Mouse (Mus musculus) kidney, postnatal 0 days (tissue): Measurements from ENCODE around the gene Slc17a4. TPM values are rescaled to one million over a fixed set of nuclear protein-coding genes. Genes with fewer than 3 reads are reported as not detected.

Source experiments
- ATAC-seq: fragments of 200-750 bp; cut with Nextera tagmentation; replicated peaks from 2 replicates; pipeline ENCODE4 v1.8.0; 2017; ENCODE audit warnings: low read depth, moderate number of reproducible peaks, moderate TSS enrichment, moderate library complexity; ENCODE audit not compliant: low FRiP score
- DNase-seq: peaks from one replicate; pipeline ENCODE4 v3.0.0-alpha.2; 2016; ENCODE audit warnings: low spot score
- H3K27ac ChIP-seq: fragments of 300-500 bp; sonication (generic); 2 replicates; pipeline ENCODE4 v1.5.1; 2014; ENCODE audit warnings: mild to moderate bottlenecking
- H3K27me3 ChIP-seq: fragments of 300-500 bp; sonication (generic); 2 replicates; pipeline ENCODE4 v1.6.1; 2014; ENCODE audit warnings: low read length, mixed read lengths; ENCODE audit not compliant: insufficient read depth
- H3K36me3 ChIP-seq: fragments of 300-500 bp; sonication (generic); 2 replicates; pipeline ENCODE4 v1.6.1; 2014; ENCODE audit warnings: low read length, mixed read lengths; ENCODE audit not compliant: insufficient read depth
- H3K4me1 ChIP-seq: fragments of 300-500 bp; sonication (generic); replicated peaks from 2 replicates; pipeline ENCODE4 v1.6.1; 2014; ENCODE audit warnings: antibody characterized with exemption, low read length, mixed read lengths; ENCODE audit not compliant: insufficient read depth
- H3K4me2 ChIP-seq: fragments of 300-500 bp; sonication (generic); 2 replicates; pipeline ENCODE4 v1.6.1; 2014; ENCODE audit warnings: mild to moderate bottlenecking, low read length, moderate library complexity, mixed read lengths
- H3K4me3 ChIP-seq: fragments of 300-500 bp; sonication (generic); replicated peaks from 2 replicates; pipeline ENCODE4 v1.5.1; 2014; ENCODE audit warnings: low read depth, low read length
- H3K9ac ChIP-seq: fragments of 300-500 bp; sonication (generic); 2 replicates; pipeline ENCODE4 v1.6.1; 2014; ENCODE audit warnings: low read depth, low read length
- H3K9me3 ChIP-seq: fragments of 300-500 bp; sonication (generic); replicated peaks from 2 replicates; pipeline ENCODE4 v1.6.1; 2016; ENCODE audit warnings: low read length, inconsistent platforms, mixed read lengths
- CTCF ChIP-seq: IDR thresholded peaks from 2 replicates; pipeline ENCODE4 v1.5.1; 2016; ENCODE audit warnings: antibody characterized with exemption, low read depth, mild to moderate bottlenecking, moderate library complexity
- WGBS: fragments of 180-500 bp; shearing (Covaris S2); extraction: QIAGEN DNeasy Blood & Tissue Kit; methylation state at CpG from one replicate; pipeline ENCODE4 v1.1.7; 2014; 5-methylcytosine and 5-hydroxymethylcytosine counted together
- polyA plus RNA-seq: library from polyadenylated mRNA; unstranded; fragments of >200 nt; fragmentation: Nextera tagmentation; extraction: Ambion mirVana; gene quantifications from 2 replicates; pipeline ENCODE4 v1.2.1, GENCODE M21; 2015

The Slc17a4 gene
- polyA plus RNA-seq, 1 experiment from 2014 or later, result 3.6 TPM

DNA sequence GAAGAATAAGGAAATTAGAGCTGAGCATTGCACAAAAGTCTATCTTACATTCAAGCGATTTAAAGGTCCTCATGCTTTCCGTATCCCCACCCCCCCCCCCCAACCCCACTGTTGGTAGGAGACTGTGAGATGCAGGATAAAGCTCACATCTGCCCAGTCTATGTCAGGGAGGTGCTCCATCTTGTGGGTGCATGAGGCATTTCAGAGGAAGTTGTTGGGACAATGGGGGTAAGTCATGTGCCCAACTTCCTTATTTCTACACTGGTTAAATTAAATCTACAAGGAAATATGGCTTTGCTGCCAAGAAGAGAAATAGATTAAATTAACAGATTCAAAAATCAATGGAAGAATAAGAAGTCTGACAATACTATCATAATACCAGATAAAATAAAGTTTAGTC, 29.3 kb downstream of the Slc17a4 start:
- DNase-seq, result peak; percentile 54
- H3K27ac ChIP-seq, result no peak overlapping the region
- no peak overlapping the region for H3K9ac ChIP-seq
- H3K4me1 ChIP-seq, result no peaks in the 10 kb centered on the region
- H3K4me3 ChIP-seq, result no peak overlapping the region
- no peak overlapping the region for H3K4me2 ChIP-seq
- H3K27me3 ChIP-seq, result no peaks in the 10 kb centered on the region
- 39% methylated on average over 2 of the region's 2 CpGs for WGBS
- peak; percentile 63 for TF ChIP-seq CTCF
- H3K9me3 ChIP-seq, result no peaks in the 10 kb centered on the region
- no peaks in the 10 kb centered on the region for H3K36me3 ChIP-seq
- ATAC-seq, result no peak

DNA sequence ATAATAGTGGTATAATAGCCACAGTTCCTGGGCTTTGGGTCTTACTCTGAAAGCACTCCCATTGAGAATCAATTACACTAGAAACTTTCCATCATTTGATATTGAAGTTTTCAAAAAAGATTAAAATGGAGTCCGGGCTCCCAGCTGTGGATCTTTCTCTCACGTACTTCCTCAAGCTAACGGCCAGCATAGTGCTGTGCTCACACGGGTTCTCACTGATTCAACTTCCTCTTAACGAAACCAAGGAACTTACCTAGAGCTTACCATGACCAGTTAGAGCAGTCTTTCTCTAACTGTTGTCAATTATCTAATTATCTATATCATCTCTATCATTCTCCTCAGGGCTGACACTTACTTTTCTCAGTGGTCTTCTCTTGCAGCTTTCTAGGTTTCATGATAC, 35.2 kb downstream of the Slc17a4 start:
- no peak overlapping the region for H3K9ac ChIP-seq
- TF ChIP-seq CTCF, result no peak
- H3K27ac ChIP-seq, result no peak overlapping the region
- no peak overlapping the region for H3K4me2 ChIP-seq
- 83% methylated on average over 5 of the region's 5 CpGs for WGBS
- no peaks in the 10 kb centered on the region for H3K36me3 ChIP-seq
- ATAC-seq (no peak), DNase-seq (no peak)
- H3K4me1 ChIP-seq, result no peaks in the 10 kb centered on the region
- H3K4me3 ChIP-seq, result no peak overlapping the region
- H3K9me3 ChIP-seq, result no peaks in the 10 kb centered on the region
- H3K27me3 ChIP-seq, result no peaks in the 10 kb centered on the region

DNA sequence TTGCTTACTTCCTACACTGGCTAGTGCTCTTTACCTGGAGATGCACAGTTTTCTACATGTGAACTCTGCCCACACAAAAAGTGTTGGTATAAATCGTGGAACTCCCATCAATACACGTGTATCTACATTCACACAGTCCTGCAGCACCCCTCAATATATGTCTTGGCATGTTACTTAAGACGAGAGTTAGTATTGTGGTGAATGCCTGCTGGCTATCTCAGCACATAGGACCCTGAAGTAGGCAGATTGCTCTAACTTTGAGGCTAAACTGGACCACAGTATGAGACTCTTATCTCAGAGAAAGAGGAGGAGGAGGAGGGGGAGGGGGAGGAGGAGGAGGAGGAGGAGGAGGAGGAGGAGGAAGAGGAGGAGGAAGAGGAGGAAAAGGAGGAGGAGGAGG, 35.7 kb downstream of the Slc17a4 start:
- Histone ChIP-seq H3K27ac (no peak overlapping the region), H3K9ac (no peak overlapping the region), H3K4me1 (no peaks in the 10 kb centered on the region), H3K27me3 (no peaks in the 10 kb centered on the region), H3K4me3 (no peak overlapping the region), H3K4me2 (no peak overlapping the region), H3K36me3 (no peaks in the 10 kb centered on the region), H3K9me3 (no peaks in the 10 kb centered on the region)
- ATAC-seq (no peak), DNase-seq (no peak)
- 68% methylated on average over 3 of the region's 3 CpGs for WGBS
- TF ChIP-seq CTCF, result no peak

DNA sequence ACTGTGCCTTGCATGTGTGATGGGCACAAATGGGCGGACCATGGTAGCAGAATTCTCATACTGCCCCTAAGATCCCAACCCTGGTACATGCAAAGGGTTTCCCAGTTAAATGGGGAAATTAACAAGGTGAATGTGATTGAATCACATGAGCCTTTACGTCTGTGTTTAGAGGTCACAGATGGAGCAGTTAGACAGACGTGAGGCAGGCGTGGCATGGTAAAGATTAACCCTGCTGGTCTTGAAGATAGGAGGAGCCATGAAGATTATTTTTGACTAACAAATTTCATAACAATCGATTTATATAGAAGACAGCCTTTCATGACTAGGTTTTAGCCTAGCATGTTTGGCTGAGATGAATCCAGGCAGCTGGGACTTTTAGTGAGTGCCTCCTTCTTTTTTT, 41.7 kb downstream of the Slc17a4 start:
- Histone ChIP-seq H3K27ac (no peak overlapping the region), H3K4me3 (no peak overlapping the region), H3K4me1 (no peaks in the 10 kb centered on the region), H3K4me2 (no peak overlapping the region), H3K27me3 (no peaks in the 10 kb centered on the region), H3K9ac (no peak overlapping the region), H3K36me3 (no peaks in the 10 kb centered on the region), H3K9me3 (no peaks in the 10 kb centered on the region)
- 72% methylated on average over 5 of the region's 5 CpGs for WGBS
- DNase-seq (no peak), ATAC-seq (no peak)
- TF ChIP-seq CTCF, result no peak

DNA sequence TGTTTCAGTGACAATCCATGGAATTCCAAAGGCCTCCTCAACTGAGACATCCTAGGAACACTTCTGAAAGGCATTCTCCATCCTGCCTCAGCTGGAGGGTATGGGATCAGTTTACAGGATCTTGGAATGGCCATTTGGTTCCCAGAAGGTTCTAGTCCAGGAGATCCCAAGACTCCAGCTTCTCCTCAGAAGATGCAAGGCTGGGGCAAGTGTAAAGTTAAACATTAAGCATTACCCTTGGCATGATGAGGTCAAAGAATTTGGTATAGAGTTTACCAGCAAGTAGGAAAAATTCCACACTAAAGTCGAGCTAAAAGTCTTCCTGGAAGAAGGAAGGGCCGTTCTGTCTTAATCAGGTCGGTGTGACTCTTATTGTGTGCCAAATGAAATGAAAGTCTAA, 44.8 kb downstream of the Slc17a4 start:
- Histone ChIP-seq H3K4me3 (no peak overlapping the region), H3K9me3 (no peaks in the 10 kb centered on the region), H3K27me3 (no peaks in the 10 kb centered on the region), H3K4me1 (peaks cover 7% of the 10 kb centered on the region; the same call in 1 of the 2 replicates), H3K27ac (no peak overlapping the region), H3K4me2 (no peak overlapping the region), H3K36me3 (no peaks in the 10 kb centered on the region), H3K9ac (no peak overlapping the region)
- 67% methylated on average over 3 of the region's 3 CpGs for WGBS
- ATAC-seq (no peak), DNase-seq (no peak)
- TF ChIP-seq CTCF, result no peak

DNA sequence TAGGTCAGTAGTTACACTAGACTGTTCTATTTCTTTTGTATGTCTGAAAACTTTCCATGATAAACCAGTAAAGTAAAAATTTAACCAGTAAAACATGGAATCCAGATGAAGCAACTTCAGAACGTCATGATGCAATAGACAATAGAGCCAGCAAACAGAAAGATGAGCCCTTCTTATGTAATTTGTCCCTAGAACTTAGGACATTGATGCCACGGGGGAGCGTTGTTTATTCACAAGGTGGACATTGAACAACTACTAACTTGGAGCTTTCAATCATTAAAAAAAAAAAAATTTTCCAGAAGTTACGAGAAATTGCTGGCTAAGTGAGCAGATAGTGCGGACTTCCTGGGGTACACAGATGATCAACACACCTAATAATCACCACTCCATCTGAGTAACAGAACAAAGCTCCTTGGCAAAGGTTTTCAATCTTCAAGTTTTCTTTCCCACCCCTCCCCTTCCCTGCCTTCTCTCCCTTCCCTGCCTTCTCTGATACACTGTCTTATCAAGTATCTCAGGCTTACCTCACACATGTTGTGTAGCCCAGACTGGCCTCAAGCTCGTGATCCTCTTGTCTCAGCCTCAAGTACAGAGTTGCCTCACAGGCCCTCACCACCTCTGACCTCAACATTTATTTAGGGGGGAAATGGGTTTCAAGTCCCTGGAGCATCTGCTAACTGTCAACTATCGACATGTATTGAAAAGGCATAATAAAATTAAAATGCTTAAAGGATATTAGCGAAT, 45.8 kb downstream of the Slc17a4 start:
- no peak overlapping the region for H3K4me3 ChIP-seq

More for the DNA sequence above, 45.8 kb downstream of the Slc17a4 start:
- WGBS, result 82% methylated on average over 8 of the region's 8 CpGs
- H3K9me3 ChIP-seq, result no peaks in the 10 kb centered on the region
- no peak overlapping the region for H3K9ac ChIP-seq
- H3K27me3 ChIP-seq, result no peaks in the 10 kb centered on the region
- H3K4me1 ChIP-seq, result peaks cover 7% of the 10 kb centered on the region; the same call in 1 of the 2 replicates
- no peaks in the 10 kb centered on the region for H3K36me3 ChIP-seq
- H3K4me2 ChIP-seq, result no peak overlapping the region
- no peak for TF ChIP-seq CTCF
- no peak for ATAC-seq
- no peak overlapping the region for H3K27ac ChIP-seq
- DNase-seq, result peak; percentile 18
